Mouse (Mus musculus) liver (tissue): ENCODE results near the gene Med20.

ENCODE experiments used
- DNase-seq: peaks from one replicate; pipeline ENCODE4 v3.0.0-alpha.2; 2020; ENCODE audit warnings: mixed read lengths

Gene Med20

DNA sequence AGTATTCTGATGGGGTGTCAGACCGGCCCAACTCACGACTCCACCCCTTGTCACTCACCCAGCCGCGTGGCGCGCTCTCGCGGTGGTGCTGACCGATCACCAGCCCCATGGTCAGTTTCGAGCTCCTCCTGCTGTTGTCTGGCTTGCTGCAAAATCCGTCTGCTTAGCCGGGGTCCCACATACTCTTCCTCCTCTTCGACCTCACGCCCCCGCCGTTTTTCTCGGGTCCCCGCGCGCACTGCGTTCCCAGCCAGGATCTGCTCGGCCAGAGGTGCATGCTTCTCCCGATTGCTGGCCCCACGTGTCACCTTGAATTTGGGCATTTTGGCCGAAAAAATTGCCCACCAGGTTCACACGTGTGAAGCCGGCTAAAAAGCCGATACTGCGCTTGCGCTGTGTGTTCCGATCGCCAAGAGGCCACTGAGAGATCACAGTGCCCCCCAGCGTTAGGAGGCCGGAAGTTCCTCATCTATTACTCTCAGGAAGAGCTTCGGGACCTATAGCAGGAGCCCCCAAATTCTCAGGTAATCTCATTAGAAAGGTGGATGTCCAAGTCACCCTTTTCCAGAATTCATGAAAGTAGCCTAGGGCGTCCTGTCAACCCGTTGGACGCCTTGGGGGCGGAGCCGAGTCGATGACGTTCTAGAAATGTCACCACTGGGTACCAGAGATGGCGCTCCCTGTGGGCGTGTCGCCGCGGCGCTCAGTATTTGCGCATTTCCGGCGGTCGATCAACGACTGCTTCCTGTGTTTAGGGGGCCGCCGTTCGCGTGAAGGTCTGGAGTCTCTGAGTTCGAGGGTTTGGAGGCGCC lies at the start of gene Med20, which contains the start of the genes Bysl and Gm20517:
TSS of gene Med20 (plus strand) at position 734 of the 812 bp plus-strand sequence.
TSS of gene Bysl (minus strand) at position 644 of the 812 bp plus-strand sequence.
TSS of gene Gm20517 (plus strand) at position 741 of the 812 bp plus-strand sequence.
- DNase-seq = peak; percentile 97

DNA sequence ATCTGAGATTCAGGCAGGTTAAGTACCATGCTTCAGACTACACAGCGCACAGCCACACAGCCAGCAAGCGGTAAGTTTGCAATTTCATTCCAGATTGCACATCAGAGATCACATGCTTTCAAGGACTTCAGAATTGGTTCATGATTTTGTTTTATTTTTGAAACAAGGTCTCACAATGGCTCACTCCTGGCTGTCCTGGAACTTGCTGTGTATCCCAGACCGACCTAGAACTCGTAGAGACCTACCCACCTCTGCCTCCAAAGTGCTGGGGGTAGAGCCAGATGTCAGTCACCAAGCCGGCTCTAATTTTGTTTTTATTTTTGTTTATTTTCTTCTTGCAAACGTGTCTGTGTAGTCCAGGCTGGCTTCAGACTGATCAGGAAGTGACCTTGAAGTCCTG lies 48.5 kb upstream of the Med20 start:
- no peak for DNase-seq

DNA sequence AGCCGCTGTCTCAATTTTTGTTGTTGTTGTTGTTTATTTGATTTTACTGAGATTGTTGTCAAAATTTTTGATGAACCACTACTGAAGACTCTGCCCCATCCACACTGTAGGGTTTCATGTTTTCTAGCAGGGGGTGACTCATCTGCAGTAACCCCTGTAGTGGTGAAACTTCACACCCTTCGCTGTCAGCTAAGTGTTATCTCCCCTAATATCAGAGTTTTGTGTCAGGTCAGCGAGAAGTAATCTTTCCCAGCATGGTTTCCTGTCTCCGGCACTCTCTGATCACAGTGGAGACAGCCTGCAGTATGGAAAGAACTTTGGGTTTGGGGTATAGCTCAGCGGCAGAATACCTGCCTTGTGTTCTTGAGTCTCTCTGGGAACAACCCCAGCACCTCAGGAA lies 46.8 kb upstream of the Med20 start:
- no peak for DNase-seq

DNA sequence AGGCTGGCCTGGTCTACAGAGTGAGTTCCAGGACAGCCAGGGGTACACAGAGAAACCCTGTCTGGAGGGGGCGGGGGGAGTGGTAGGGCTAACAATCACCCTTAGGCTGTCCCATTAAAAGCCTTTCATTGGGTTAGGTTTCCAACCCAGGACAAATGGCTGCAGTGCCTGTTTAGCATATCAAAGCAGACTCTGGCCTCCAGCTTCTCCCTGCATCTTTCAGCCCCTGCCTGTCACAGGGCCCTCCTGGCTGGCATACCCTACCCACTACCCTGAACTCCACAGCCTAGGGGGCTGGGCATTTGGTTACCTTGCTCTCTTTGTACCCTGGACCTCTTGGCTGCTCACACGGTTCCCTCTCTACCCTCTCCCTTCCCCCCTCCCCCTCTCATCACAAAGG lies 45.2 kb upstream of the Med20 start:
- no peak for DNase-seq

DNA sequence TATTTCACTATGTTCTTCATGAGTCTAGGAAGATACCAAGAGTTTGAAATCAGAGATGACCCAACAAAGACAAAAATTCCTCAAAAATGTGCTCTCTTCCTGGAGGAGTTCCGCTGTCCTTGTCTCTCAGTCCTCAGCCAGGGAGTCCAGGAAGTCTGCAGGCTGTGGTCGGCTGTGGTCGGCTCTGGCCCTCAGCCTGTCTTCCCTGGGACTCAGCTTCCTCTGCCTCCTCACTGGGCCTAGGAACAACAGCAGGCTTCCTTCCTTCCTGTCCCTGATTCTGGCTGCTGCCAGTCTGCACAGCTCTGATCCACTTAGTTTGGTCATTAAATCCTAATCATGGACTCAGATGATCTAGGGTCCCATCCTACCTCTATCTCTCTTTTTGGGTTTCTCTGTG lies 44.1 kb upstream of the Med20 start:
- peak; percentile 36 for DNase-seq

DNA sequence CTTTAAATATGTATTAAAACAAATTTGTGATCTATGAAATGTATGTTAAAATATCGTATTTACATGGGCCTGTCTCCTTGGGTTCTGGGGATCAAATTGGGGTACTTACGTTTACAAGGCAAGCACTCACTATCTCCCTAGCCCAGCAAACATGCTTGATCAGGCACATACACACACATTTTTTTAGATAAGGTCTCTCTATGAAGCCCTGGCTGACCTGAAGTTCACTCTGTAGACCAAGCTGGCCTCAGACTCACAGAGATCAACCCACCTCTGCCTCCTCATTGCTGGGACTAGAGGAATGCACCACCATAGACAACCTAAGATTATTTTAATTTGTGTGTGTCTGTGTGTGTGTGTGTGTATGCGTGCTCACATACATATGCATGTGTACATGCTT lies 43.0 kb upstream of the Med20 start:
- DNase-seq = peak; percentile 72

DNA sequence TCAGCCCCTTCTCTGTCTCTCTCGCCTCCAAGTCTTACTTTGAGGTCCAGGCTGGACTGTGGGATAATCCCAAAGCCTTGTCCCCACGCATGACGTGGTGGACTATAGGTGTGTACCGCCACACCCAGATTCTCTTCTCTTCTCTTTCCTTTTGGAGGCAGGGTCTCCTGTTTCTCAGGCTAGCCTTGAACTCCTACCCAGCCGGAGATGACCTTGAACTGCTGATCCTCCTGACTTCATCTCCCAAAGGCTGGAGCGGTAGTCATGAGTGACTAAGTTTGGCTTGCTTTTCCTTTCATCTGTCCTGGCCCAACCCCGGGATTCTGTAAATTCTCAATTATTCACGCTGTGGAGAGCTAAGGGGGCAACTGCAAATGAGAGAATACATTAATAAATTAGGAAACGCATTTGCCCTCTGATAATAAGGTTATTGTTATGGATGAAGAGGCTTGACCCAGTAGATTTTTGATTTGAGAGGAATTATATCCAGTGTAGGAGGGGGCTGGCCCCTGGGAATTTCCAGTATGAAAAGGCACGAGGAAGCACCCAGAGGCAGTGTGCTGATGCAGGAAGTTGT lies 42.3 kb upstream of the Med20 start:
- no peak for DNase-seq

DNA sequence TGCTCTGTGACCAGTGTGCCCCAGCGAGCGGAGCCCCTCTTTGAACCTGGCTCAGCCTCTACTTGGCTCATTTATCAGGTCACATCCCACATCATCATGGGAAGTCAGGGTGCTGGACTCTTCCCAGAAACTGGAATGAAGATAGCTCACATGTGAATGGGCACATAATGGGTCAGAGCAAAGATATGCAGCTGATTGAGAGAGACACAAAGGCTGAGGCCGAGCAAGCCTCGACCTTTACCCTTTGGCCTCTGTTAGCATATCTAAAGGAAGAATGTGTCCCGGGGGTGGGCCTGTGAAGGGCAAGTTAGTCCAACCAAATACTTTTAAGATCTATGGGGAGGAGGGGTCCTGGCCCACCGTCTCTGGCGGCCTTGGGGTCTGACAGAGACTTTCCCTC lies 39.8 kb upstream of the Med20 start:
- DNase-seq = no peak

DNA sequence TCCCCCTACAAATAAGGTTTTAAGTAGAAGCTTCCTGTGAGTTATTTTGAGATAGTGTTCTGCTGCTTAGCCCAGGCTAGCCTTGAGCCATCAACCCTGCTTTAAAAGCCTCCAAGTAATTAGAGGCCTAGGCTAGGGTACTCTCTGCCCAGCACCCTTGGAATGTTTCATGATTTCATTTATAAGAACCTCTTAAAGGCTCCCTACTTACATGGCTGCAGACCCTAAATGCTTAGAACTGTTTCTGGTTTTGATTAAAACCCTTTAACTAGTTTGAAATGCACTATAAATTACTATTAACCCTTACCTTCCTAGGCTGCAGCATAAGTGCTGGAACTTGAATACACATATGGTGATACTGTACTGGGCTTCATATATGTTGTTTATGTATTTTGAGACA lies 38.9 kb upstream of the Med20 start:
- DNase-seq = no peak

DNA sequence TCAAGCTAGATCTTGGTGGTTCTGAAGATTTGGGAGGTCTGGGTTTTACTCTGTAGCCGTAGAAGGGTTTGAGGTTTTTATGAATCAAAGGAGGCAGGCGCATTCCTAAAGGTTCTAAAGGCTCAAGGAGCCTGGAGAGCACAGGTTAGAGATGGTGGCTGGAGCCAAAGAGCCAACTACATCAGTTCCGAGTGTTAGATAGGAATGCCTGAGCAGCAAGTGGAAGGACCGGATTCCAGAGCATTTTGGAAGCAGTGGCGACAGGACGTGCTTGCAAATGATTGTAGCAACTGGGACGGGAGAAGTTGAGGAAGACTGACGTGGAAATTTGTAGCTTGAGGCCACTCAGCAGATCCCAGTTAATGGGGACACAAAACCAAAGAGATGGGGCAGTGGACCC lies 37.4 kb upstream of the Med20 start:
- DNase-seq = no peak

DNA sequence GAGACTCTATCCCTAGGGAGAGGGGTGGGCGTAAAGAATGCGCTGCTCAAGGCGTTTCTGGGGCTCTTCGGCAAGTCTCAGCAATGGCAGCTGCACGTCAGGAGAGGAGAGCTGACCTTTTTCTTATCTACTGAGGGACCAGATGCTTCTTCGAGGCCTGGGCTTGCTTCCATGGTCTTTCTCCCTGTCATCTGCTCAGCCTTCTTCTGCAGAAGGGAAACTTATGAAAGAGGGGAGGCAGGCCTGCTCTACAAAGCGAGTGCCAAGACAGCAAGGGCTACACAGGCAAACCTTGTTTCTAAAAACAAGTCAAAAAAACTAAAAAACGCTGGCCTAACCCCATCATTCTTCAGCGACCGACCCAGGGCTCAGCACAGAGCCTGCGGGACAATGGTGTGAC lies 36.6 kb upstream of the Med20 start:
- no peak for DNase-seq

DNA sequence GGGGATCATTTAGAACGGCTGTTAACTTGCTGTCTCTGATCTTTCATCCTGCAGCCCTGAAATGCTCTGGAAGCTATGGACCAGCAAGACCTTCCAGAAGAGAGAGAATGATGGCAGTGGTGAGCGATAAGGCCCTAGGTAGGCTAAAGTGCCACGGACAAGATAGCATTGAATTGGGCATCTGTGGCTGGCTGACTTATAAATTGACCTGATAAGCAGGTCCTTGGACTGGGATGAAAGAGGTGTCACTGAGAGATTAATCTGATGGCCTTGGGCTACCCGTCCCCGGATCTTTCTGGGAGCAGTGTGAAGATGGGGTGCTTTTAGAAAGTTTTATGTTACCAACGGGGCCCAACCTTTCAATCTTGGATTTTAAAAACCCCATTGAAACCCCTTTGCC lies 32.7 kb upstream of the Med20 start:
- peak; percentile 61 for DNase-seq

DNA sequence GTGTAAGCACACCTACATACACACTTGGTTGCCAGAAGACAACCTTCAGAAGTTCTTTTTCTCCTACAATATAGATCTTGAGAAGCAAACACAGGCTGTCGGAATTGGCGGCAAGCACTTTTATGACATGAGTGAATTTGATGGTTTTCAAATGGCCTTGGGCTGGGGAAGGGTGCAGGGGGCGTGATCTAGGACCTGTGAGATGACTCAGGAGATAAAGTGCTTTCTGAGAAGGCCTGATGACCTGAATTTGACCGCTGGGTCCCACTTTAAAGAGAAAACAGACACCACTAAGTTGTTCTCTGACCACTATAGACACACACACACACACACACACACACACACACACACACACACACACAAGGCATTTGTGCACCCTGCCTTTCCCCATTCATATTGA lies 30.4 kb upstream of the Med20 start:
- DNase-seq = no peak

DNA sequence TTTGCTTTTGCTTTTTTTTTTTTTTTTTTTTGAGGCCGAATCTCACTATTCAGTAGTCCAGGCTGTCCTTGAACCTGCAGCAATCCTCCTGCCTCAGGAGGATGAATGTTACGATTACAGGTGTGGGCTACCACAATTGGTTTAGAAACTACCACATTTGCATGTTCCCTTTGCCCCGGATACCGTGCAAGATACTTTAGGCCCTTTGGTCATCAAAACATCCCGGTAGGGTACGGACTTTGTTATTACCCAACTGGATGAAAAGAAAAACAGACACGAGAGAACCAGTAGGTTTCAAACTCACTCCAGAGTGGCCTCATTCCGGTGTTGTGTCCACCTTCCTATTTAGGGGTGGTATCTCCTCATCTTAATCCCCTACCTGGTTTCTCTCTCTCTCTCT lies 22.9 kb upstream of the Med20 start:
- DNase-seq = no peak

DNA sequence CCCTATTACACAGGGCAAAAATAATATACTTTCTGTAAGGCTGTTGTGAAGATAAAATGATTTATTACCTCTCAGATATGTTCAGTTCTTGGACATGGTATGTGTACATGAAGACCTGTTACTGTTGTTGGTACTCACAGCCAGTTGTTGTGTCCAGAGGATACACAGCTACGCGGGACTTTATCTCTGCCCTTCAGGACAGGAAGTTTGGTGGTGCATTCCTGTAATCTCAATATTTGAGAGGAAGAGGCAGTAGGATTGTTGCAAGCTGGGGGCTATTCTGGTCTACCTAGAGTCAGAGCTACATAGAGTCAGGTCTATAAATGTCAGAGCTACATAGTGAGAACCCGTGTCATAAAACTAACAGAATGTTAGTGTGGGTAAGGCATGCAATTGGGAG lies 20.3 kb upstream of the Med20 start:
- no peak for DNase-seq

DNA sequence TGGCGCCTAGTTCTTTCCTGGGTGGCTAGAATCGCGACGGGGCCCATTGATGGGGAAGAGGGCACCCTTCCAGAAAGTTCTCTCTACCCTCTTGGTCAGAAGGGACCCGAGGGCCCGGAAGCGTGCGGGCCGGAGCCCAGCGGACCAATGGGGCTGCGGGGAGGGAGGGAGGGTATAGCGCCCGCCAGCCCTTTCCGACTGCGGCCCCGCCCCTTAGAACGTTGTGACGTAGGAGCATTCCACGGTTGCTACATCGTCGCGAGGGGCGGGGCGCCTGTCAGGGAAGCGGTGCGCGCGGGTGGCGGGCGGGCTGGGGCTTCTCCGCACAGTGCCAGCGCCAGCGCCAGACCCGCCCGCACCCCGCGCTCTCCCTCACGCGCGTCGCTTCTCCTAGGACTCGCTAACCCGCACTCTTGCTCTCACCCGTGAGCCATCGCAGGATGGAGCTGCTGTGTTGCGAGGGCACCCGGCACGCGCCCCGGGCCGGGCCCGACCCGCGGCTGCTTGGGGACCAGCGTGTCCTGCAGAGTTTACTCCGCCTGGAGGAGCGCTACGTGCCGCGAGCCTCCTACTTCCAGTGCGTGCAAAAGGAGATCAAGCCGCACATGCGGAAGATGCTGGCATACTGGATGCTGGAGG lies 18.0 kb upstream of the Med20 start:
- peak; percentile 99 for DNase-seq

DNA sequence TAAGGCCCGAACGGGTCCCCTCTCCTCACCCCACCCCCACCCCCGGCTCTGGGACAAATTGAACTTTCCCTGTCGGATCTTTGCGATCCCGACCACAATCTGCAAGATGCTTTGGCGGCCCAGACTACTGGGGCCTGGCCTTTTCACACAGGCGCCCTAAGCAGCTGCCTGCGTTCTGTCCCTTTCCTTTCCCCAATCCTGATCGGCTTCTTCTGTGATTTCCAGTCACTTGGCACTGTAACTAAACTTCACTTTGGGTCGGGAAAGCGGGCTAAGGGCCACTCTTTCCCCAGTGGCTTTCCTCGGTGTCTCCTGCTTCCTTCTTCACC lies 17.6 kb upstream of the Med20 start:
- DNase-seq = no peak

DNA sequence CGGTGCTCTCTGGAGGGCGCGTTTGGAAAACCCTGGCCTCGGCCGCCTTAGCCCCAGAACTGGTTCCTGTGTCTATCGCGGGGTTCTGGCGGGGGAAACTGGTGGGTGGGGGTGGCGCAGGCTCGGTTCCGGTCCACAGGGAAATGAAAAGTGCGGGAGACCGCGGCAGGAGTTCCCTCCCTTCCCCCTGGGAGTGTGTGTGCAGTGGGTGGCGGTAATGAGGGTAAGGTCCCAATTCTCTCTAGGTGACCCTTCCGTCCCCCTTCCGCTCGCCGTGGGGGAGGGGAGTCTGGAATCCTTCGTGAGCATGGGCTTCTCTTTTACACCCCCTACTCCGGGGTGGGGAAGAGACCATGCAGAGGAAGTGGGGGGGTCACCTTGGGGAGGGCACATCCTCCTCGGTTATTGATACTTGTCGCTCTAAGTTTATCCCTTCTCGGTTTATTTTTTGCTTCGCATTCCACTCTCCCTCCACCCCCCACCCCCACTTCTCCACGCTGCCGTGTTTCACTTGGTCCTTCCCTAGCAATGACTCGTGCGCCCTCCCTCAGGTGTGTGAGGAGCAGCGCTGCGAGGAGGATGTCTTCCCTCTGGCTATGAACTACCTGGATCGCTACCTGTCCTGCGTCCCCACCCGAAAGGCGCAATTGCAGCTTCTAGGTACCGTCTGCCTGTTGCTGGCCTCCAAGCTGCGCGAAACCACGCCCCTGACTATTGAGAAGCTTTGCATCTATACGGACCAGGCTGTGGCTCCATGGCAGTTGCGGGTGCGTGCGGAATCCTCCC lies 17.0 kb upstream of the Med20 start:
- peak; percentile 82 for DNase-seq

DNA sequence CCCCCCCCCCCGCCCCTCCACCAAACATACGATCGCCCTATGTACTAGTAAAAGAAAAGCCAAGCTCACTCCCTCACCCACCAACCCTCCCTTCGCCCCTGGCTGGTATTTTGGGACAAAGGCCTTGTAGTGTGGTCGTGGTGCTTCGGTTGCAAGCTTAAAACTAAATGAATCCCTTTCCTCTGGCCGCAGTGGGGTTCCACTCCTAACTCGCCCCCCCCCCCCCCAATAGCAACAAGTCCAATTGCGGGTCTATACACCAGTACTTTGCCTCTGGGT lies 16.5 kb upstream of the Med20 start:
- DNase-seq = no peak

DNA sequence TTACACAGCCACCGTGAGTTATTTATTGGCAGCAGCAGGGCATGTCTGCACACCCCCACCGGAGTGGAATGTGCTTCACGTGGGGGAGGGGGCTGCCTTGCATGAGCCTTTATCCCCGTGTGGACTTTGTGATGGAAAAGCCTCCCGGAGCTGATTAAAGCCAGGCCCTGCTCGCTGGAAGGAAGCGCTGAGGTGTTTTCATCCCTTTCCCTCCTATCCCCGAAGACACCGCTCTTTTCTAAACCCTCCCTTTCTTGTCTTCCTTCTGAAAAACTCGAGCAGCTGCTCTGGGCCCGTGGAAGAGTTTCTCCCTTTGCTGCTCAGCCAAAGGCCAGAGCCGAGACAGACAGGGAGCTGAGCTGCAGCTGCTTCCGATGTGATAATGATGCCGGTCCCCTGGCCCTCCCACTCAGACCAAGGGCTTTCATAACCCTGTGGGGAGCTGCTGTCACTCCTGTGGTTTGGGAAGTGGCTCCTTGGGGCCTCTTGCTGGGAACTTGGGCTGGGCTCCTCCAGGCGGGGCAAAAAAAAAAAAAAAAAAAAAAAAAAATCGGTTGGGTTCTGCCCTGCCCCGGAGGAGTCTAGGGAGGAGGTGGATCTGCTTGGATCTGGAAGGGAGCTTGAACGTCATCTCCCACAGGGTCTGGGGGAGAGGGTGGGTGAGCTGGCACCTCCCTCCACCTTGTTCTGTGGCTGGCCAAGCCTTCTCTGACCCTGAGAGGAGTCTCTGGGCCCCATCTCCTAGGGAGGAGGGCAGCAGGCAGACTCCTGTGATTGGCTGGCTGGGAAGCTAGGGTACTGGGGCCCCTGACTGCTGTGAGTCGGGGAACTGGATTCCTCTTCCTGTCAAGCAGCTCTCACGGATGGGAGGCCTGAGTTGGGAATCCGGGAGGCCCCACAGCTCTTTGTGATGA lies 15.9 kb upstream of the Med20 start:
- DNase-seq = peak; percentile 93

DNA sequence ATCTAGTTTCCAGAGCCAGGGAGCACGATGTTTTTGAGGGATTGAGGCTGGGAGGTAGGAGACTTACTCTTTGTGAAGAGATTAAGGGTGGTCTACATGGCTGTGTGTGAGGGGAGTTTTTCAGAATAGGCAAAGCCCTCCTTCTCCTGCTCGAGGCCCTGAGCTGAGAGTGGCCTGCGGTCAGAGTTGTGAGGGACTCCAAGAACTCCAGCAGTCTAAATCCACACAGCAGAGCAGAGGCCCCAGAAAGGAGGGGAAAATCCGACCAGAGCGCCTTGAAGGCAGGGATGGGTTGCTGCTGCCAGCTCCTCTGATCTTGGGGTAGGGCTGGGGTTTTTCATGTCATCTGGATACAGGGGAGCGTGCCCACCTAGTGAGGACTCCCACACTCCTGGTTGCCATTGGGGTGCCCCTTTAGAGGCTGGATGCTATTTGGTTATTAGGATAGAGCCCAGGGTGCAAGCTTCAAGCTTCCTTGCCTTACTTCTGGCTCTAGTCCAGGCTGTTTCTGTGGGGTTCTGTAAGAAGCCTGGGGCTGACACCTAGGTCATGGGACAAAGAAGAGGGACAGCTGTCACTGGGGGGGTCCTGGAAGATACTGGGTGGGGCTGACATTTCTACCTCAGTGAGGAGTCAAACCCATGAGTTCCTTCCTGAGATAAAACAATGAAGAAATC lies 15.1 kb upstream of the Med20 start:
- DNase-seq = peak; percentile 39

DNA sequence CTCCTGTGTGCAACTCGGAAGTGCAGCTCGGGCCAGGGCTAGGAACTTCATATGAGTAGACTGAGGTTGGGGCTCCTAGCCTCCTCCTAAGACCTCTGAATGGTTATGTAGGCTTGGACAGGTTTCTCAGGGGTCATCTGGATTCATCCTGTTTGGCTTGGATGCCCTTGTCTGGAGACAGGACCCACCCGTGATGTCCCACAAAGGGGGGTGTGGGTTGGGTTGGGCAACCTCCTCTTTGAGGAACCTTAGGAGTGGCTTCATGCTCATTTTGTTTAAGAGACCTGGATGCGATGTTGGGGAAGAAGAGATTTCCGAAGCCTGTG lies 14.6 kb upstream of the Med20 start:
- DNase-seq = no peak
